Mouse (Mus musculus) heart, postnatal 0 days (tissue): ENCODE measurements around the gene Ankrd53. TPM values are rescaled to one million over a fixed set of nuclear protein-coding genes. Genes with fewer than 3 reads are reported as not detected.

Experiments used
- ATAC-seq: fragments of 200-750 bp; cut with Nextera tagmentation; 2 replicates; pipeline ENCODE4 v1.8.0; 2017; ENCODE audit warnings: low read depth, moderate number of reproducible peaks, moderate library complexity; ENCODE audit not compliant: insufficient read depth
- DNase-seq: peaks from one replicate; pipeline ENCODE4 v3.0.0-alpha.2; 2016; ENCODE audit warnings: low spot score
- H3K27ac ChIP-seq: fragments of 300-500 bp; sonication (generic); 2 replicates; pipeline ENCODE4 v1.5.1; 2014; ENCODE audit warnings: low read depth, mild to moderate bottlenecking
- H3K27me3 ChIP-seq: fragments of 300-500 bp; sonication (generic); 2 replicates; pipeline ENCODE4 v1.6.1; 2014; ENCODE audit warnings: low read length, mixed read lengths; ENCODE audit not compliant: control insufficient read depth, insufficient read depth
- H3K36me3 ChIP-seq: fragments of 300-500 bp; sonication (generic); replicated peaks from 2 replicates; pipeline ENCODE4 v1.6.1; 2014; ENCODE audit warnings: low read length, mixed read lengths; ENCODE audit not compliant: control insufficient read depth, insufficient read depth
- H3K4me1 ChIP-seq: fragments of 300-500 bp; sonication (generic); 2 replicates; pipeline ENCODE4 v1.6.1; 2014; ENCODE audit warnings: antibody characterized with exemption; ENCODE audit not compliant: control insufficient read depth, insufficient read depth
- H3K4me2 ChIP-seq: fragments of 300-500 bp; sonication (generic); 2 replicates; pipeline ENCODE4 v1.6.1; 2014; ENCODE audit warnings: low read depth, mild to moderate bottlenecking, low read length, moderate library complexity
- H3K4me3 ChIP-seq: fragments of 300-500 bp; sonication (generic); 2 replicates; pipeline ENCODE4 v1.5.1; 2014; ENCODE audit warnings: low read depth, low read length
- H3K9ac ChIP-seq: fragments of 300-500 bp; sonication (generic); replicated peaks from 2 replicates; pipeline ENCODE4 v1.6.1; 2014; ENCODE audit warnings: low read depth, low read length, mixed read lengths
- H3K9me3 ChIP-seq: fragments of 300-500 bp; sonication (generic); replicated peaks from 2 replicates; pipeline ENCODE4 v1.6.1; 2016; ENCODE audit warnings: low read length; ENCODE audit not compliant: control insufficient read depth
- CTCF ChIP-seq: IDR thresholded peaks from 2 replicates; pipeline ENCODE4 v1.5.1; 2016; ENCODE audit warnings: antibody characterized with exemption, control low read depth, low read depth
- EP300 ChIP-seq: IDR thresholded peaks from 2 replicates; pipeline ENCODE4 v1.6.1; 2016; ENCODE audit warnings: antibody characterized with exemption, low read depth
- WGBS: fragments of 180-500 bp; shearing (Covaris S2); extraction: QIAGEN DNeasy Blood & Tissue Kit; methylation state at CpG from one replicate; pipeline ENCODE4 v1.1.7; 2014; 5-methylcytosine and 5-hydroxymethylcytosine counted together
- polyA plus RNA-seq: library from polyadenylated mRNA; unstranded; fragments of >200 nt; fragmentation: Nextera tagmentation; extraction: Ambion mirVana; gene quantifications from 2 replicates; pipeline ENCODE4 v1.2.1, GENCODE M21; 2015
- total RNA-seq: library from RNA; depleted of rRNA; stranded (reverse); fragments of >200 nt; gene quantifications from 2 replicates; pipeline ENCODE4 v1.2.3, GENCODE M21; 2014; ENCODE audit warnings: low replicate concordance; rRNA removed

Ankrd53 gene
- total and polyA plus RNA-seq, 2 experiments from 2014 or later = 0.16 TPM; not detected in 1

DNA sequence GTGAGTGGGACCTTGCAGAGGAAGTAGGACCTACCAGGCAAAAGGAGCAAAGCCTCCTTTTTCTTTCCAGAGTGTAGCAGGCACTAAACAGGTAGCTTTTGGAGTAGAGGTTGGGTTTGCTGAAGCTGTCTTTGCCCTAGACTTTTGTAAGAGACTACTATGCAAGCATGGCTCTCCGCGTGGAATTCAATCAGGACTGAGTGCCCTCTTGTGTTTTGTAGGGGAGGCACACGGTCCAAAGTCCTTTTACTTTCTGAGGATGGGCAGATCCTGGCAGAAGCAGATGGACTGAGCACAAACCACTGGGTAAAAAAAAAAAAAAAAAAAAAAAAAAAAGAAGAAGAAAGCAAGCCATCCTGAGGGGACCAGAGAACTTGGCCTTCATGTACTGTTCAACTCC is 34.2 kb downstream of the Ankrd53 start:
- no peak overlapping the region for H3K4me2 ChIP-seq
- no peak overlapping the region for H3K4me3 ChIP-seq
- ATAC-seq (no peak), DNase-seq (no peak)
- 49% methylated on average over 3 of the region's 3 CpGs for whole genome bisulfite sequencing
- H3K27ac ChIP-seq = no peak overlapping the region
- H3K9ac ChIP-seq = no peak overlapping the region
- H3K36me3 ChIP-seq = peaks cover 30% of the 10 kb centered on the region
- H3K9me3 ChIP-seq = no peaks in the 10 kb centered on the region
- peaks cover 14% of the 10 kb centered on the region for H3K4me1 ChIP-seq
- H3K27me3 ChIP-seq = no peaks in the 10 kb centered on the region
- TF ChIP-seq EP300 = no peak
- TF ChIP-seq CTCF = no peak

GRCm38 (mm10) chr6:83802033-83802432 is 39.6 kb downstream of the Ankrd53 start:
- 89% methylated on average over 5 of the region's 5 CpGs for WGBS
- no peak overlapping the region for H3K4me2 ChIP-seq
- TF ChIP-seq CTCF = no peak
- TF ChIP-seq EP300 = no peak
- no peaks in the 10 kb centered on the region for H3K4me1 ChIP-seq
- H3K9ac ChIP-seq = no peak overlapping the region
- DNase-seq (no peak), ATAC-seq (no peak)
- no peak overlapping the region for H3K27ac ChIP-seq
- peaks cover 57% of the 10 kb centered on the region for H3K36me3 ChIP-seq
- H3K9me3 ChIP-seq = no peaks in the 10 kb centered on the region
- no peak overlapping the region for H3K4me3 ChIP-seq
- H3K27me3 ChIP-seq = no peaks in the 10 kb centered on the region

- H3K36me3 ChIP-seq = peaks cover 55% of the 10 kb centered on the region
- WGBS = 89% methylated on average over 3 of the region's 3 CpGs
- no peak overlapping the region for H3K4me2 ChIP-seq
These were observed 40.4 kb downstream of the Ankrd53 start for GRCm38 (mm10) chr6:83802846-83803245.

DNA sequence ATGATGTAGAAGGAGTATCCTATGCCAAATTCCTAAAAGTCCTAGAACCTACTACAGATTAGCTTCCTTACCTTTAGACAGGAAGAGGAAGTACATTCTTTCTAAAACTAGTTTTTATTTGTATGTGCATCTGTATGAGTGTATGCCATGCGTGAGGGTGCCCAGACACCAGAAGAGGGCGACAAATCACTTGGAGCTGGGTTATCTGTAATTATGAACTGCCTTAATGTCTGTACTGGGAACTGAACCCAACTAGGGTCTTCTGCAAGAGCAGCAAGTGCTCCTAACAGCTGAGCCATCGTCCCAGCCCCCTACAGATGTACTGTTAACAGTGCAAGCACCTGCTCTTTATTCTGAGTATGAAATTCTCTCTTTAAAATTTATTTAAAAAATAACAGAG is 53.4 kb downstream of the Ankrd53 start:
- TF ChIP-seq EP300 = no peak
- no peak for DNase-seq
- Histone ChIP-seq H3K9me3 (peaks cover 3% of the 10 kb centered on the region; the same call in 1 of the 2 replicates), H3K27me3 (no peaks in the 10 kb centered on the region), H3K4me2 (no peak overlapping the region), H3K36me3 (peaks cover 25% of the 10 kb centered on the region), H3K4me3 (no peak overlapping the region), H3K4me1 (no peaks in the 10 kb centered on the region), H3K9ac (no peak overlapping the region), H3K27ac (no peak overlapping the region)
- WGBS = 95% methylated on average over 3 of the region's 3 CpGs
- no peak for ATAC-seq

More at GRCm38 (mm10) chr6:83802846-83803245, 40.4 kb downstream of the Ankrd53 start:
- no peaks in the 10 kb centered on the region for H3K27me3 ChIP-seq
- H3K4me3 ChIP-seq = no peak overlapping the region
- ATAC-seq (no peak), DNase-seq (no peak)
- H3K9me3 ChIP-seq = no peaks in the 10 kb centered on the region
- no peak overlapping the region for H3K27ac ChIP-seq
- no peaks in the 10 kb centered on the region for H3K4me1 ChIP-seq
- no peak for TF ChIP-seq EP300
- TF ChIP-seq CTCF = no peak
- H3K9ac ChIP-seq = no peak overlapping the region

Other genes with a start within 250 kb of the Ankrd53 start
- gene Actg2, start 226.4 kb upstream of the Ankrd53 start, total RNA-seq = 15.0 and 831 TPM in 2 replicates
- 7.0 and 9.9 TPM in 2 replicates for gene Actg2, start 226.4 kb upstream of the Ankrd53 start, polyA plus RNA-seq
- 1.2 and 1.5 TPM in 2 replicates for gene Stambp, start 189.9 kb upstream of the Ankrd53 start, total RNA-seq
- 22.9 and 24.6 TPM in 2 replicates for gene Stambp, start 189.9 kb upstream of the Ankrd53 start, polyA plus RNA-seq
- 1.7 TPM in 1 of 2 replicates, not detected in the other for gene Clec4f, start 106.5 kb upstream of the Ankrd53 start, total RNA-seq
- 0.59 and 0.66 TPM in 2 replicates for gene Clec4f, start 106.5 kb upstream of the Ankrd53 start, polyA plus RNA-seq
- 0.11 and 0.19 TPM in 2 replicates for gene Cd207, start 84.8 kb upstream of the Ankrd53 start, total RNA-seq
- gene Cd207, start 84.8 kb upstream of the Ankrd53 start, polyA plus RNA-seq = 0.75 and 1.2 TPM in 2 replicates
- gene Vax2, start 51.4 kb upstream of the Ankrd53 start, total RNA-seq = not detected in 2 replicates
- not detected in 2 replicates for gene Vax2, start 51.4 kb upstream of the Ankrd53 start, polyA plus RNA-seq
- 0.15 and 4.1 TPM in 2 replicates for gene Atp6v1b1, start 19.7 kb upstream of the Ankrd53 start, total RNA-seq
- gene Atp6v1b1, start 19.7 kb upstream of the Ankrd53 start, polyA plus RNA-seq = 0.10 TPM in 1 of 2 replicates, not detected in the other
- 78.9 and 85.9 TPM in 2 replicates for gene Tex261, start 13.2 kb downstream of the Ankrd53 start, total RNA-seq
- 102 and 109 TPM in 2 replicates for gene Tex261, start 13.2 kb downstream of the Ankrd53 start, polyA plus RNA-seq
- 44.3 and 50.9 TPM in 2 replicates for gene Nagk, start 32.3 kb downstream of the Ankrd53 start, total RNA-seq
- 65.3 and 70.9 TPM in 2 replicates for gene Nagk, start 32.3 kb downstream of the Ankrd53 start, polyA plus RNA-seq
- gene Paip2b, start 69.1 kb downstream of the Ankrd53 start, total RNA-seq = 26.8 and 40.2 TPM in 2 replicates
- gene Paip2b, start 69.1 kb downstream of the Ankrd53 start, polyA plus RNA-seq = 11.6 and 13.0 TPM in 2 replicates
- gene Zfp638, start 104.5 kb downstream of the Ankrd53 start, total RNA-seq = 40.4 and 92.4 TPM in 2 replicates
- gene Zfp638, start 104.5 kb downstream of the Ankrd53 start, polyA plus RNA-seq = 28.5 and 31.9 TPM in 2 replicates
- 20.2 and 21.9 TPM in 2 replicates for gene Dysf, start 245.9 kb downstream of the Ankrd53 start, total RNA-seq
- gene Dysf, start 245.9 kb downstream of the Ankrd53 start, polyA plus RNA-seq = 14.1 and 15.0 TPM in 2 replicates